Mouse (Mus musculus) ES-Bruce4 (cell line): ENCODE data around the gene Fto.

Experiments
- CTCF ChIP-seq: IDR thresholded peaks from one replicate; pipeline ENCODE4 v1.8.1; 2011; ENCODE audit warnings: low read depth, low read length
- EP300 ChIP-seq: IDR thresholded peaks from 2 replicates; pipeline ENCODE4 v1.6.1; 2011; ENCODE audit warnings: low read depth, low read length; ENCODE audit not compliant: insufficient read depth
- POLR2A ChIP-seq: IDR thresholded peaks from one replicate; pipeline ENCODE4 v1.8.1; 2011; ENCODE audit warnings: low read length; ENCODE audit not compliant: insufficient read depth

DNA sequence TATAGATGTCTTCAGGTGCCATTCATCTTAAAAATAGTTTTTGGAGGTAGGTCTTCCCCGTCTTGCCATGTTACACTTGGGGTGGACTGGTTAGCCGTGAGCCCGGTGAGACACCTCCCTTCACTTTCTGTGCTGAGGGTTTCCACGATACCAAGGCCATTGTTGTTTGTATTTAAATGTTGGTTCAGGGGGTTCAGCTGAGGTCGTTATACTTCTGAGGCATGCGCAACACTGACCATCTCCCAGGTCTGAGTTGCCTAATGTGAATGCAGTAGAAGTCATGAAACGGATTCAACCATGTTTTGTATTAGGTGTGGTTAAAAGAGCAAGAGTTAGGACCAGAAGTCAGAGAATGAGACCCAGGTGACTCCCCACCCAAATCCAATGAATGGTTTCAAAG is 72.5 kb downstream of the Fto start:
- no peak for TF ChIP-seq POLR2A
- no peak for TF ChIP-seq CTCF
- no peak for TF ChIP-seq EP300
